Mouse (Mus musculus) intestine, embryonic 15.5 days (tissue): ENCODE data around the gene Lgr6. TPM values are rescaled to one million over a fixed set of nuclear protein-coding genes. Genes with fewer than 3 reads are reported as not detected.

Experiments
- ATAC-seq: fragments of 200-750 bp; cut with Nextera tagmentation; 2 replicates; pipeline ENCODE4 v1.8.0; 2017; ENCODE audit warnings: moderate TSS enrichment, moderate library complexity
- H3K27ac ChIP-seq: fragments of 300-500 bp; sonication (generic); 2 replicates; pipeline ENCODE4 v1.5.1; 2015; ENCODE audit warnings: mild to moderate bottlenecking, inconsistent platforms
- H3K27me3 ChIP-seq: fragments of 300-500 bp; sonication (generic); replicated peaks from 2 replicates; pipeline ENCODE4 v1.6.1; 2015; ENCODE audit warnings: inconsistent platforms
- H3K36me3 ChIP-seq: fragments of 300-500 bp; sonication (generic); 2 replicates; pipeline ENCODE4 v1.6.1; 2015; ENCODE audit warnings: inconsistent platforms
- H3K4me1 ChIP-seq: fragments of 300-500 bp; sonication (generic); replicated peaks from 2 replicates; pipeline ENCODE4 v1.6.1; 2015; ENCODE audit warnings: inconsistent platforms
- H3K4me2 ChIP-seq: fragments of 300-500 bp; sonication (generic); replicated peaks from 2 replicates; pipeline ENCODE4 v1.6.1; 2015; ENCODE audit warnings: mild to moderate bottlenecking, inconsistent platforms
- H3K4me3 ChIP-seq: fragments of 300-500 bp; sonication (generic); replicated peaks from 2 replicates; pipeline ENCODE4 v1.5.1; 2015; ENCODE audit warnings: inconsistent platforms
- H3K9ac ChIP-seq: fragments of 300-500 bp; sonication (generic); 2 replicates; pipeline ENCODE4 v1.6.1; 2015; ENCODE audit warnings: inconsistent platforms
- H3K9me3 ChIP-seq: fragments of 300-500 bp; sonication (generic); 2 replicates; pipeline ENCODE4 v1.6.1; 2016; ENCODE audit warnings: inconsistent platforms
- WGBS: fragments of 180-500 bp; shearing (Covaris S2); methylation state at CpG from one replicate; pipeline ENCODE4 v1.1.7; 2015; 5-methylcytosine and 5-hydroxymethylcytosine counted together
- polyA plus RNA-seq: library from polyadenylated mRNA; unstranded; fragments of >200 nt; fragmentation: Nextera tagmentation; extraction: Ambion mirVana; gene quantifications from 2 replicates; pipeline ENCODE4 v1.2.1, GENCODE M21; 2015

The Lgr6 gene
- polyA plus RNA-seq: 0.45 and 0.49 TPM in 2 replicates

- Histone ChIP-seq H3K4me3 (peak within 1 kb of the TSS; percentile 41), H3K9me3 (no peaks in the 10 kb centered on the region), H3K27me3 (peaks cover 29% of the 10 kb centered on the region), H3K36me3 (no peaks in the 10 kb centered on the region), H3K4me1 (peaks cover 7% of the 10 kb centered on the region), H3K27ac (no peak within 1 kb of the TSS), H3K4me2 (peak within 1 kb of the TSS; percentile 90), H3K9ac (peak within 1 kb of the TSS; percentile 28; the same call in 1 of the 2 replicates)
- 2% methylated on average over 32 of the region's 40 CpGs for WGBS
- peak; percentile 40 for ATAC-seq
Measured at GRCm38 (mm10) chr1:135105124-135105523, at the start of gene Lgr6. Lgr6 (minus strand) TSS chr1:135105276.

- no peaks in the 10 kb centered on the region for H3K9me3 ChIP-seq
- H3K36me3 ChIP-seq: peaks cover 7% of the 10 kb centered on the region
- H3K27me3 ChIP-seq: no peaks in the 10 kb centered on the region
- 0 out of 2 replicates have a peak overlapping the region, but pooled peaks have one; percentile 9 for H3K4me3 ChIP-seq
- peak; percentile 82 for ATAC-seq
- 1% methylated on average over 14 of the region's 14 CpGs for WGBS
- 0 out of 2 replicates have a peak overlapping the region, but pooled peaks have one; percentile 8 for H3K9ac ChIP-seq
- peak overlapping the region; percentile 48 for H3K4me2 ChIP-seq
- H3K27ac ChIP-seq: peak overlapping the region; percentile 80
- peaks cover 25% of the 10 kb centered on the region for H3K4me1 ChIP-seq
Measured at GRCm38 (mm10) chr1:135154411-135154959, 49.4 kb upstream of the Lgr6 start.

GRCm38 (mm10) chr1:135154011-135154410, 48.9 kb upstream of the Lgr6 start:
- H3K4me2 ChIP-seq: peak overlapping the region; percentile 48
- no peaks in the 10 kb centered on the region for H3K27me3 ChIP-seq
- peaks cover 7% of the 10 kb centered on the region for H3K36me3 ChIP-seq
- peak; percentile 33 for ATAC-seq
- H3K9me3 ChIP-seq: no peaks in the 10 kb centered on the region
- 0 out of 2 replicates have a peak overlapping the region, but pooled peaks have one; percentile 8 for H3K9ac ChIP-seq
- H3K27ac ChIP-seq: peak overlapping the region; percentile 80; the same call in 1 of the 2 replicates
- WGBS: 22% methylated on average over 13 of the region's 13 CpGs
- H3K4me1 ChIP-seq: peaks cover 27% of the 10 kb centered on the region
- H3K4me3 ChIP-seq: 0 out of 2 replicates have a peak overlapping the region, but pooled peaks have one; percentile 9

DNA sequence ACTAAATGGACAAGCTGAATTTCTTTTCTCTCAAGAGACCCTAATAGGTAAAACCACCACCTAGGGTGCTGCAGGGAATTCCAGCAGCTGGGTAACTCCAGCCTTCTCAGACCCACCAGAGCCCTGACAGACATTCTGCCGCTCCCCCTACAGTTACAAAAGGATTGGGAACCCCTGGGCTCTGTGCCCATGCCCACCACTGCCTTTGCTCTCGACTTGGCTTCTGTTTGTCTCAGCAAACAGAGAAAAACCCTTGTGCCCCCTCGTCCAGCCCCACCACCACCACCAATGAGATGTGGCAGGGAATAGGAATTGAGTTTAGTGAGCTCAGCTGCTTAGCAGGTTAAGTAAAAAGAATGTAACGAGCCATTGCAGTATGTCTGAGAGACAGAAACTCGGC, 43.9 kb upstream of the Lgr6 start:
- H3K27ac ChIP-seq: no peak overlapping the region
- no peaks in the 10 kb centered on the region for H3K9me3 ChIP-seq
- H3K27me3 ChIP-seq: 0 out of 2 replicates have a peak, but pooled peaks cover 2% of the 10 kb centered on the region
- no peak overlapping the region for H3K9ac ChIP-seq
- H3K4me2 ChIP-seq: peak overlapping the region; percentile 4; the same call in 1 of the 2 replicates
- H3K36me3 ChIP-seq: no peaks in the 10 kb centered on the region; the same call in 1 of the 2 replicates
- 66% methylated on average over 5 of the region's 5 CpGs for WGBS
- no peak overlapping the region for H3K4me3 ChIP-seq
- no peak for ATAC-seq
- peaks cover 32% of the 10 kb centered on the region for H3K4me1 ChIP-seq

DNA sequence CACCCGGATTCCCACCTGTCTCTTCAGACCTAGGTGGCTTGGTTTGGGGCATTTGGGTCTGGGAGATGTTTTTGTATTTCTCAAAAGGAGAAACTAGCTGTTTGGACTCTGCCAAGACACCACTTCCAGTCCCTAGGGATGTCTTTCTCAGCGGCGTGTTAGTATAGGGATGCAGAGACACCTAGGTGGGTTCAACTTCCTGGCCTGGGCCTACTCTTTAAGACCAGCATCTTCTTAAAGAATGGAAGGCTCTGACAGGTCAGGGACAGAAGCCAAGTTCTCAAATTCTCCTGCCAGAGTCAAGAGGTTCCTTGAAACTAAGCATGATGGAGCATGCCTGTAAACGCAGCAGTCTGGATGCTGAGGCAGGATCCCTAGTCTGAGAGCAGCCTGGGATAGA, 43.4 kb upstream of the Lgr6 start:
- peak overlapping the region; percentile 96 for H3K4me3 ChIP-seq
- H3K9me3 ChIP-seq: no peaks in the 10 kb centered on the region
- H3K27me3 ChIP-seq: 0 out of 2 replicates have a peak, but pooled peaks cover 2% of the 10 kb centered on the region
- H3K9ac ChIP-seq: no peak overlapping the region
- H3K4me1 ChIP-seq: peaks cover 29% of the 10 kb centered on the region
- 70% methylated on average over 4 of the region's 4 CpGs for WGBS
- peak overlapping the region; percentile 76 for H3K4me2 ChIP-seq
- ATAC-seq: no peak
- H3K27ac ChIP-seq: no peak overlapping the region
- no peaks in the 10 kb centered on the region; the same call in 1 of the 2 replicates for H3K36me3 ChIP-seq

- no peaks in the 10 kb centered on the region; the same call in 1 of the 2 replicates for H3K36me3 ChIP-seq
- H3K9ac ChIP-seq: peak overlapping the region; percentile 98
- peak overlapping the region; percentile 96 for H3K4me3 ChIP-seq
- H3K4me2 ChIP-seq: peak overlapping the region; percentile 76
- H3K27me3 ChIP-seq: peaks cover 2% of the 10 kb centered on the region; the same call in 1 of the 2 replicates
- ATAC-seq: no peak
- 4% methylated on average over 7 of the region's 7 CpGs for WGBS
- no peaks in the 10 kb centered on the region for H3K9me3 ChIP-seq
- H3K4me1 ChIP-seq: peaks cover 29% of the 10 kb centered on the region
- peak overlapping the region; percentile 90 for H3K27ac ChIP-seq
Measured at GRCm38 (mm10) chr1:135147702-135148058, 42.6 kb upstream of the Lgr6 start.

GRCm38 (mm10) chr1:135146946-135147701, 42.0 kb upstream of the Lgr6 start:
- Histone ChIP-seq H3K4me2 (peak overlapping the region; percentile 76), H3K27me3 (peaks cover 2% of the 10 kb centered on the region; the same call in 1 of the 2 replicates), H3K36me3 (no peaks in the 10 kb centered on the region; the same call in 1 of the 2 replicates), H3K9me3 (no peaks in the 10 kb centered on the region), H3K4me3 (peak overlapping the region; percentile 96), H3K4me1 (peaks cover 29% of the 10 kb centered on the region), H3K27ac (peak overlapping the region; percentile 90), H3K9ac (peak overlapping the region; percentile 98)
- under 1% methylated on average over 69 of the region's 69 CpGs for WGBS
- ATAC-seq: peak; percentile 74

- H3K27ac ChIP-seq: peak within 1 kb of the TSS; percentile 90
Measured at GRCm38 (mm10) chr1:135146077-135146945, 41.2 kb upstream of the Lgr6 start, which contains the start of gene Arl8a. Arl8a (plus strand) TSS chr1:135146824.

DNA sequence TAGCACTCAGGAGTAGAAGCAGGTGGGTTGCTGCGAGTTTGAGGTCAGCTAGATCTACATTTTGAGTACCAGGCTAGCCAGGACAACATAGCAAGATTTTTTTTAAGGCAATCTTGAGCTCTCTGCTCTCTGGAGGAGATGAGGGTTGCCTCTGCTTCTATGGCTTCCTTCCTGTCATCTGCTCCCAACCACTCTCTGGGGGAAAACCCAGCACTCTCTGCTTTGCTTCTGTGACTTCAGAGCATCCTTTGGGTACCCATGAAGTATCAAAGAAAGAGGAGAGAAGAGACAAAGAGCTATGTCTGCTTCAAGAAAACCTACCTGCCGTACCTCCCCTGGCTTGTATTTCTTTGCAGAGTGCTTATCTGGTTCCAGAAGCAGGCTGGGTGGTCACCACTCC, 38.9 kb upstream of the Lgr6 start:
- WGBS: 82% methylated on average over 2 of the region's 2 CpGs
- no peak overlapping the region for H3K4me3 ChIP-seq
- no peaks in the 10 kb centered on the region for H3K36me3 ChIP-seq
- H3K9ac ChIP-seq: no peak overlapping the region
- no peak for ATAC-seq
- no peaks in the 10 kb centered on the region for H3K9me3 ChIP-seq
- no peak overlapping the region for H3K27ac ChIP-seq
- H3K4me1 ChIP-seq: peaks cover 12% of the 10 kb centered on the region
- H3K4me2 ChIP-seq: no peak overlapping the region
- peaks cover 2% of the 10 kb centered on the region; the same call in 1 of the 2 replicates for H3K27me3 ChIP-seq

More at GRCm38 (mm10) chr1:135146077-135146945, 41.2 kb upstream of the Lgr6 start, which contains the start of gene Arl8a:
- H3K4me3 ChIP-seq: peak within 1 kb of the TSS; percentile 96
- no peaks in the 10 kb centered on the region for H3K9me3 ChIP-seq
- peaks cover 26% of the 10 kb centered on the region for H3K4me1 ChIP-seq
- H3K27me3 ChIP-seq: peaks cover 2% of the 10 kb centered on the region; the same call in 1 of the 2 replicates
- peak; percentile 90 for ATAC-seq
- H3K4me2 ChIP-seq: peak within 1 kb of the TSS; percentile 76
- WGBS: under 1% methylated on average over 69 of the region's 78 CpGs
- H3K36me3 ChIP-seq: no peaks in the 10 kb centered on the region; the same call in 1 of the 2 replicates
- peak within 1 kb of the TSS; percentile 98 for H3K9ac ChIP-seq

DNA sequence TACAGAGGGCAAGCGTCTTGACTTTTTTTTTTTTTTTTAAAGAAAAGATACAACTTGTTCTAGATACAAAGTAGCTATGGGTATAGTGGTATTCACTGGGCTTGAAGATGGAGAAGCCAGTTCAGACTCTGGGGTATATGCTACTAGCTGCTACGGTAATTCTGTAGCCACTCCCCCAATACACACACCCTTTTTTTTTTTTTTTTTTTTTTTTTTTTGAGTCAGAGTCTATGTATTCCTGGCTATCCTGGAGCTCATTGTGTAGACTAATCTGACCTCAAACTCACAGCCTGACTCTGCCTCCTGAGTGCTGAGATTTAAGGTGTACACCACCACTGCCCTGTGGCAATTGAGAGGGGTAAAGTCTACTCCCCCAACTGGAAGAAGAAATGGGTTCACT, 37.4 kb upstream of the Lgr6 start:
- Histone ChIP-seq H3K9me3 (no peaks in the 10 kb centered on the region), H3K9ac (no peak overlapping the region), H3K4me1 (no peaks in the 10 kb centered on the region; the same call in 1 of the 2 replicates), H3K4me2 (no peak overlapping the region), H3K27me3 (peaks cover 2% of the 10 kb centered on the region; the same call in 1 of the 2 replicates), H3K36me3 (no peaks in the 10 kb centered on the region), H3K4me3 (no peak overlapping the region), H3K27ac (no peak overlapping the region)
- ATAC-seq: no peak
- WGBS: 55% methylated on average over 2 of the region's 2 CpGs

- no peaks in the 10 kb centered on the region for H3K36me3 ChIP-seq
- H3K27me3 ChIP-seq: peaks cover 2% of the 10 kb centered on the region; the same call in 1 of the 2 replicates
- H3K9ac ChIP-seq: no peak overlapping the region
- no peak overlapping the region for H3K27ac ChIP-seq
- WGBS: 53% methylated on average over 2 of the region's 2 CpGs
- H3K4me3 ChIP-seq: no peak overlapping the region
- no peak overlapping the region for H3K4me2 ChIP-seq
- no peak for ATAC-seq
- no peaks in the 10 kb centered on the region for H3K4me1 ChIP-seq
- H3K9me3 ChIP-seq: no peaks in the 10 kb centered on the region
Measured at GRCm38 (mm10) chr1:135139906-135140305, 34.8 kb upstream of the Lgr6 start.
